Mouse (Mus musculus) B cell, adult 67 days (primary cell): ENCODE data around the gene Tanc2. TPM values are rescaled to one million over a fixed set of nuclear protein-coding genes. Genes with fewer than 3 reads are reported as not detected.

ENCODE experiments used
- total RNA-seq, 2 experiments: library from RNA; stranded (reverse); gene quantifications; 4 replicates each; pipeline ENCODE4 v1.2.4; 2023

Tanc2 gene
- total RNA-seq: 1 to 10 TPM; 3.1 to 4.0 TPM

DNA sequence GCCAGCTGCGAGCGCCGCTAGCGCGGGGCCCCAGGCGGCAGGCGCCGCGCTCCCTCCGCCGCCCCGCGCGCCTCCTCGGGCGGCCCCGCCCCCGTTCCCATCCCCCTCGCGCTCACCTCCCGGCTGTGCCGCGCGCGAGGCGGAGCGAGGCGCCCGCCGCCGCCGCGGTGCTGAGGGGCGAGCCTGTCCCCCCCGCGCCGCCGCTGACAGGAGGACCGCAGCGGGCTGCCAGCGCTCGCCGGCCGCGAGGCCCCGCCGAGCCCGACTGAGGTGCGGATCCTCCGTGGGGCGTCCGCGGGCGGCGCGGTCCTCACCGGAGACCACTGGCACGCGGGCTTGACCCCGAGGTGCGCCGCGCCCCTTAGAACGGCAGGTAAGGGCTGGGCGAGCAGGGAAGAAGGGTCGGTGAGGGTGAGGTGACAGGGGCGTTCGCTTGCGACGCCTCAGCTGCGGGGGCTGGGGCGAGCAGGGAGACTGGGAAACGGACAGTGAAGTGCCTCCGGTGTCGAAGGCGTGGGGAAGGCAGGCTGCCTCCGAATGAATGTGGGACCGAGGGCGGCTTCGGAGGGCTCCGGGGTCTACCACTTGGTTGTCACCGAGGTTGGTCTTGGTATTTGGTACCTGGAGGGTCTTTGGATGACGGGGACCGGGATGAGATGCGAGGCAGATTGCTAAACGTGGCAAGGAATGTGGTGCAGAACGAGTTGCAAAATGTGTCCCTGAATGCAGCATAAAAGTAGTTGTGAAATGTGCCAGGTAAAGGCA, at the start of gene Tanc2:
Gene Tanc2, plus strand, starts transcription at position 110 of the 765 bp plus-strand sequence.

DNA sequence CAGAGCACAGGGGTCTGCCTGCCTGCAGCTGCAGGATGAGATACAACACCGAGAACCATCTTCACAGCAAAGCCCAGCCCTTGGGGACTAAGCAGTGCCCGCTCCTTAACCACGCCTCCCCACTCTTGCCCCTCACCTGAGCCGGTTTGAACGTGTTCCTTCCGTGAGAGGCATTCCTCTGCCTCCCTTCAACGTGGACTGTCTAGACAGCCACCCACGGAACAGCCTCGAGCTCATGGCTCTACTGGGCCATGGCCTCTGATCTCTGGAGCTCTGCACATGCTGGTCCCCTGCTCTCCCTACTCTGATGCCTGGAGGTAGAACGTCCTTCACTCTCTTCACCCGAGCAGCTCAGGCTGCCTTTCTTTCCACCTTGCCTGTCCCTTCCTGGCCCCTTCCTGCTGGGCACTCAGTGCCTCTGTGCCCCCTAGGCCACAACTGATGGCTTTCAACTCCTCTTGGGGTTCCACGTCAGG, 363.2 kb downstream of the Tanc2 start, which contains the start of gene Cyb561:
Gene Cyb561, minus strand, starts transcription at position 426 of the 476 bp plus-strand sequence.

DNA sequence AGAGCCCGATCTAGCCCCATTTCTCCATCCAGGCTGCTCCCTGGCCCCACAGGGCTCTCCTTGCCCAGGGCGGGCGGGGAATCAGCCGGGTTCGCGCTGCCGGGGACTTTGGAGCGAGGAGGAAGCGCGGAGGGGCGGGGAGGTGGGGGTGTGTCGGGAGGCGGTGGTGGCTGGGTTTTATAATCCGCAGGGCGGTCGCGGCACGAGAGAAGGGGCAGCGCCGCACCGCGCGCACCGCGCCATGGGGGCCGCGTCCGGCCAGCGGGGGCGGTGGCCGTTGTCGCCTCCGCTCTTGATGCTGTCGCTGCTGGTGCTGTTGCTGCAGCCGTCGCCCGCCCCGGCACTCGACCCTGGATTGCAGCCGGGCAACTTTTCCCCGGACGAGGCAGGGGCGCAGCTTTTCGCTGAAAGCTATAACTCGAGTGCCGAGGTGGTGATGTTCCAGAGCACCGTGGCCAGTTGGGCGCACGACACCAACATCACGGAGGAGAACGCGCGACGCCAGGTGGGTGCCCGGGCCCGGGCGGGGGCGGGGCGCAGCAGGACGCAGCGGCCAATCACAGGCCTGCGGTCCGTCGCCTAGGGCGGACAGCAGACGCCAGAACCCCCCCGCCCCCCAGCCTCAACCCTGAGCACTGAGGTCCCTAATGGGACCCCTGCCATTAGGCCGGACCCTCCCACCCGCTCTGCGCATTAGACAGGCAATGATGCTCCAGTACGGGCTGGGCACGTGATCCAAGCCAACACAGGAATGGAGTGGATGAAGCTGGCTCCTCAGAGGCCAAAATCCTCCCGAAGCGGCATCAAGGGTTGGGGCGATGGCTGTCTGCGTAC, 378.2 kb downstream of the Tanc2 start, which contains the start of gene Ace:
Gene Ace, plus strand, starts transcription at position 205 of the 834 bp plus-strand sequence.

Other genes with a start within 250 kb of the Tanc2 start
- gene March10, start 133.3 kb upstream of the Tanc2 start, total RNA-seq: not detected